Mouse (Mus musculus) spleen, adult 2 months (tissue): ENCODE results near the gene Chn1.

Experiments used
- CTCF ChIP-seq: fragments of 200-500 bp; IDR thresholded peaks from 2 replicates; pipeline ENCODE4 v1.5.1; 2011; ENCODE audit warnings: mild to moderate bottlenecking, inconsistent platforms; ENCODE audit not compliant: insufficient read depth, insufficient read length, insufficient replicate concordance; ENCODE audit errors: extremely low read depth
- POLR2A ChIP-seq: fragments of 200-500 bp; IDR thresholded peaks from 2 replicates; pipeline ENCODE4 v1.6.1; 2011; ENCODE audit warnings: low read depth, low read length, inconsistent platforms

GRCm38 (mm10) chr2:73782371-73782905 lies 7.3 kb upstream of the Chn1 start:
- TF ChIP-seq CTCF (no peak), POLR2A (no peak)
